Mouse (Mus musculus): Measurements from ENCODE around the gene Tradd. TPM values are rescaled to one million over a fixed set of nuclear protein-coding genes. Genes with fewer than 3 reads are reported as not detected.

Tradd gene
- polyA plus RNA-seq, 1 experiment from 2014 or later = 23.2 TPM

GRCm38 (mm10) chr8:105223850-105224249 is 40.6 kb downstream of the Tradd start:
- H3K4me3 ChIP-seq = no peak overlapping the region
- H3K27ac ChIP-seq = peak overlapping the region; percentile 90
- H3K27me3 ChIP-seq = no peaks in the 10 kb centered on the region
- peak overlapping the region; percentile 81 for H3K4me2 ChIP-seq (replicated peaks)
- H3K36me3 ChIP-seq = no peaks in the 10 kb centered on the region
- no peak for ATAC-seq (ENCODE audit: low FRiP score, low read depth)
- no peak overlapping the region for H3K9ac ChIP-seq
- H3K4me1 ChIP-seq = peaks cover 19% of the 10 kb centered on the region
- no peaks in the 10 kb centered on the region for H3K9me3 ChIP-seq
- WGBS = 61% methylated on average over 7 of the region's 7 CpGs

GRCm38 (mm10) chr8:105217926-105218522 is 46.4 kb downstream of the Tradd start:
- H3K9ac ChIP-seq = no peak overlapping the region
- H3K27me3 ChIP-seq = no peaks in the 10 kb centered on the region
- H3K4me2 ChIP-seq (replicated peaks) = no peak overlapping the region
- WGBS = 84% methylated on average over 5 of the region's 5 CpGs
- no peaks in the 10 kb centered on the region for H3K4me1 ChIP-seq
- H3K27ac ChIP-seq = no peak overlapping the region
- H3K36me3 ChIP-seq = peaks cover 26% of the 10 kb centered on the region
- no peaks in the 10 kb centered on the region for H3K9me3 ChIP-seq
- no peak; the same call in 1 of the 2 replicates for ATAC-seq (ENCODE audit: low FRiP score, low read depth)
- no peak overlapping the region for H3K4me3 ChIP-seq

- peaks cover 34% of the 10 kb centered on the region for H3K36me3 ChIP-seq
These were observed 50.3 kb downstream of the Tradd start for GRCm38 (mm10) chr8:105214104-105214503.

GRCm38 (mm10) chr8:105209153-105210110 is 55.0 kb downstream of the Tradd start:
- Histone ChIP-seq H3K9me3 (no peaks in the 10 kb centered on the region), H3K27me3 (no peaks in the 10 kb centered on the region), H3K4me2 (replicated peaks) (no peak overlapping the region), H3K4me1 (no peaks in the 10 kb centered on the region), H3K9ac (no peak overlapping the region), H3K36me3 (peaks cover 31% of the 10 kb centered on the region), H3K4me3 (no peak overlapping the region), H3K27ac (no peak overlapping the region)
- ATAC-seq (ENCODE audit: low FRiP score, low read depth) = no peak
- WGBS = 85% methylated on average over 1 of the region's 1 CpGs

More at GRCm38 (mm10) chr8:105214104-105214503, 50.3 kb downstream of the Tradd start:
- ATAC-seq (ENCODE audit: low FRiP score, low read depth) = no peak
- no peak overlapping the region for H3K4me2 ChIP-seq (replicated peaks)
- H3K4me1 ChIP-seq = no peaks in the 10 kb centered on the region
- 84% methylated on average over 5 of the region's 5 CpGs for WGBS
- no peak overlapping the region for H3K4me3 ChIP-seq
- no peaks in the 10 kb centered on the region for H3K9me3 ChIP-seq
- H3K27ac ChIP-seq = no peak overlapping the region
- H3K9ac ChIP-seq = no peak overlapping the region
- no peaks in the 10 kb centered on the region for H3K27me3 ChIP-seq

MicroRNA genes within 50 kb of the gene (microRNA counts, 519-probe panel; counts per million panel counts)
- 2,500 counts per million, percentile 35 among the panel's probes with 10 or more counts for microRNA mmu-miR-328

Small RNA genes within 50 kb of the gene (microRNA-seq; reads per million reads assigned to microRNA genes)
- gene Gm27320 (not detected), gene Mir328 (155 reads per million, percentile 58 among the genes with 10 or more reads in this experiment)

Other genes with a start within 250 kb of the Tradd start
- not detected in 2 replicates for gene Ces3a, start 216.0 kb downstream of the Tradd start, polyA plus RNA-seq (2015; fragmentation: Nextera tagmentation; extraction: Ambion mirVana)
- not detected in 2 replicates for gene Ces3b, start 180.9 kb downstream of the Tradd start, polyA plus RNA-seq (2015; fragmentation: Nextera tagmentation; extraction: Ambion mirVana)
- not detected in 2 replicates for gene Ces4a, start 132.8 kb downstream of the Tradd start, polyA plus RNA-seq (2015; fragmentation: Nextera tagmentation; extraction: Ambion mirVana)
- 97.1 and 101 TPM in 2 replicates for gene Cbfb, start 93.9 kb downstream of the Tradd start, polyA plus RNA-seq (2015; fragmentation: Nextera tagmentation; extraction: Ambion mirVana)
- 27.3 and 27.6 TPM in 2 replicates for gene D230025D16Rik, start 39.5 kb downstream of the Tradd start, polyA plus RNA-seq (2015; fragmentation: Nextera tagmentation; extraction: Ambion mirVana)
- gene B3gnt9, start 9.5 kb downstream of the Tradd start, polyA plus RNA-seq (2015; fragmentation: Nextera tagmentation; extraction: Ambion mirVana) = 24.7 and 25.4 TPM in 2 replicates
- 2.6 and 2.8 TPM in 2 replicates for gene Fbxl8, start within 50 bp of the Tradd start, polyA plus RNA-seq (2015; fragmentation: Nextera tagmentation; extraction: Ambion mirVana)
- 0.11 and 0.19 TPM in 2 replicates for gene Hsf4, start 5.2 kb upstream of the Tradd start, polyA plus RNA-seq (2015; fragmentation: Nextera tagmentation; extraction: Ambion mirVana)
- 2.7 and 3.1 TPM in 2 replicates for gene Nol3, start 11.5 kb upstream of the Tradd start, polyA plus RNA-seq (2015; fragmentation: Nextera tagmentation; extraction: Ambion mirVana)
- 16.3 TPM in 2 replicates for gene 4931428F04Rik, start 25.3 kb upstream of the Tradd start, polyA plus RNA-seq (2015; fragmentation: Nextera tagmentation; extraction: Ambion mirVana)
- 8.3 and 9.1 TPM in 2 replicates for gene Exoc3l, start 31.5 kb upstream of the Tradd start, polyA plus RNA-seq (2015; fragmentation: Nextera tagmentation; extraction: Ambion mirVana)
- 73.6 and 75.4 TPM in 2 replicates for gene E2f4, start 33.1 kb upstream of the Tradd start, polyA plus RNA-seq (2015; fragmentation: Nextera tagmentation; extraction: Ambion mirVana)
- gene Elmo3, start 41.0 kb upstream of the Tradd start, polyA plus RNA-seq (2015; fragmentation: Nextera tagmentation; extraction: Ambion mirVana) = 3.9 and 5.1 TPM in 2 replicates
- gene Lrrc29, start 61.7 kb upstream of the Tradd start, polyA plus RNA-seq (2015; fragmentation: Nextera tagmentation; extraction: Ambion mirVana) = 1.8 and 2.7 TPM in 2 replicates
- 119 and 122 TPM in 2 replicates for gene Tmem208, start 61.7 kb upstream of the Tradd start, polyA plus RNA-seq (2015; fragmentation: Nextera tagmentation; extraction: Ambion mirVana)
- 2.1 and 2.3 TPM in 2 replicates for gene Fhod1, start 83.3 kb upstream of the Tradd start, polyA plus RNA-seq (2015; fragmentation: Nextera tagmentation; extraction: Ambion mirVana)
- 6.0 and 6.4 TPM in 2 replicates for gene Slc9a5, start 84.2 kb upstream of the Tradd start, polyA plus RNA-seq (2015; fragmentation: Nextera tagmentation; extraction: Ambion mirVana)
- gene Plekhg4, start 108.7 kb upstream of the Tradd start, polyA plus RNA-seq (2015; fragmentation: Nextera tagmentation; extraction: Ambion mirVana) = 0.73 and 1.2 TPM in 2 replicates
- gene Kctd19, start 148.9 kb upstream of the Tradd start, polyA plus RNA-seq (2015; fragmentation: Nextera tagmentation; extraction: Ambion mirVana) = not detected in 2 replicates
- 0.36 and 0.55 TPM in 2 replicates for gene Lrrc36, start 149.0 kb upstream of the Tradd start, polyA plus RNA-seq (2015; fragmentation: Nextera tagmentation; extraction: Ambion mirVana)
- 65.4 and 71.1 TPM in 2 replicates for gene Tppp3, start 206.9 kb upstream of the Tradd start, polyA plus RNA-seq (2015; fragmentation: Nextera tagmentation; extraction: Ambion mirVana)
- 42.5 and 45.3 TPM in 2 replicates for gene Zdhhc1, start 232.3 kb upstream of the Tradd start, polyA plus RNA-seq (2015; fragmentation: Nextera tagmentation; extraction: Ambion mirVana)

All from limb, embryonic 13.5 days (tissue).